Mouse (Mus musculus) thymus, adult 2 months (tissue): ENCODE measurements around the gene Tardbp.

Experiments
- CTCF ChIP-seq: fragments of 200-500 bp; IDR thresholded peaks from 2 replicates; pipeline ENCODE4 v1.5.1; 2012; ENCODE audit warnings: mild to moderate bottlenecking, control low read depth, low read length, moderate library complexity, borderline replicate concordance; ENCODE audit not compliant: control insufficient read depth, poor library complexity, insufficient read depth; ENCODE audit errors: extremely low read depth
- POLR2A ChIP-seq: fragments of 200-500 bp; IDR thresholded peaks from 2 replicates; pipeline ENCODE4 v1.6.1; 2012; ENCODE audit warnings: mild to moderate bottlenecking, low read length, control low read depth, moderate library complexity; ENCODE audit not compliant: control insufficient read depth, poor library complexity, insufficient read depth; ENCODE audit errors: extremely low read depth

- TF ChIP-seq CTCF: no peak
- no peak for TF ChIP-seq POLR2A
Observed at GRCm38 (mm10) chr4:148651045-148651444, 24.2 kb upstream of the Tardbp start.
